Mouse (Mus musculus) layer of hippocampus, adult 9-11 months (tissue): ENCODE measurements around the gene Ube4a.
"Not testable (repeated sequence)": the region's sequence is repeated elsewhere in the genome, so short reads cannot be mapped to it uniquely, and the experiment has no call there.

Experiments used
- DNase-seq: peaks from one replicate; pipeline ENCODE4 v3.0.0; 2022

The Ube4a gene

GRCm38 (mm10) chr9:44980242-44980641 is 14.8 kb upstream of the Ube4a start, which contains the start of gene Cd3g:
Gene Cd3g, minus strand, starts transcription at chr9:44980431.
- DNase-seq = no peak

DNA sequence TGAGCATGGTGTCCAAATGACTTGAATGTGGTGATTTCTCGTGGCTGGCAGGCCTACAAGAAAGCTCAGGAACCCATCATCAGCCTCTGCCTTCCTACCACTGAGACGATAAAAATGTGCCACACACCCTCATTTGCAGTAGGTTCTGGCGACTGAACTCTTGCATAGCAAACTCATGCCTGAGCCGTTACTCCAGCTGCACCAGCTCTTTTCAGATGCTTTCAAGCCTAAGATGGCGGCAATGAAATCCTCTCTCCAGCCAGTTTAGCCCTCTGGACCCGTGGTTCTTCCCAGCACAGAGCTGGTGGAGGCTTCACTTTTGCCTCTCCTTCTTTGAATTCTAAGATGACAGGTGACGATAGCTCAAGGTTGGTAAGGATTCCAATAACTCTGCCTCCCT is 14.4 kb upstream of the Ube4a start:
- no peak for DNase-seq

DNA sequence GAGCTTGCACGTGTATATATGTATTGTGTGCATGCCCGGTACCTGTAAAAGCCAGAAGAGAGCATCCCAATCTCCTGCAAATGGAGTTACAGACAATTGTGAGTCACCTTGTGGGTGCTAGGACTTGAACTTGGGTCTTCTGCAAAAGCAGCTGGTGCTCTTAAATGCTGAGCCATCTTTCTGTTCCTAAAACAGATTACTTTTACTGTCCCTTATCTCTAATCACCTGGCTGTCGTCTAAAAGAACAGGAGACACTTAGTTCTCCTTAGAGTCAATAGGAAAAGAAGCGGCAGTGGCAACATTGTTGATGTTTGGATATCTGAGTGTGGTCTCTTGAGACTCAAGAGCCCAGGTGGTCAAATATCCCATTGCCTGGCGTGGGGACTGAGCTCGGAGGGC is 12.4 kb upstream of the Ube4a start:
- DNase-seq = no peak

DNA sequence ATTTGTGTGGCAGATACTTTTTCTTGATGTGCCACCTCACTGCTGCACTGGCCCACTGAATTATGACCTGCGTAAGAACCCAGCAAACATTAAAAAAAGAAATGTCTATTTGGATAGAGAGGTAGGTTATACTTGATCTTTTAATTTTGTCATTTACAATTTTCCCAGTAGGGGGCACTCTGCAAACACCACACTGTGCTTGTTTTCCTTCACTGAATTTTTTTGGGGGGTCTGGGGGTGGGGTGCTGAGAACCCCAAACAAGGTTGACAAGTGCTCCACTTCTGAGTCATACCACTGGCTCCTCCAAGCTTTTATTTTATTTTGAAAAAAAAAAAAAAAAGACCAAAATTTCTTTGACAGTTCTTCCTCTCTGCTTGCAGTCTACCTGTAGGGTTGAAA is 4.0 kb upstream of the Ube4a start:
- DNase-seq = no peak

DNA sequence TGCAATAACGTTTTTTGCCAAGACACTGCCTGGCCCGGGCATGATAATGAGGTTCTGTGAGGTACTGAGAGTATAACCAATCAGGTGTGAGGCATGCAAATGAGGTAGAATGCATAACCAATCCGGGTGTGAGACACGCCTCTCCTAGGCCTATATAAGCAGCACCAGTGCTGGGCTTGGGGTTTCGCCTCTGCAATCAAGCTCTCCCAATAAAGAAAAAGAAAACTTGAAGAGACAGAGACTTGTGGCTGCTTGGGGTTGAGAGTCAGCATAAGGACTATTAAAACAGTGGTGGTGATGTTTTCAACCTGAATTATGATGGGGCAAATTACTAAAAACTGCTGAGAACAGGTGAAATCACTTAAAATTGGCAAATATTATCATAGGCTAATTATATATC is 2.4 kb upstream of the Ube4a start:
- not testable (repeated sequence) for DNase-seq

DNA sequence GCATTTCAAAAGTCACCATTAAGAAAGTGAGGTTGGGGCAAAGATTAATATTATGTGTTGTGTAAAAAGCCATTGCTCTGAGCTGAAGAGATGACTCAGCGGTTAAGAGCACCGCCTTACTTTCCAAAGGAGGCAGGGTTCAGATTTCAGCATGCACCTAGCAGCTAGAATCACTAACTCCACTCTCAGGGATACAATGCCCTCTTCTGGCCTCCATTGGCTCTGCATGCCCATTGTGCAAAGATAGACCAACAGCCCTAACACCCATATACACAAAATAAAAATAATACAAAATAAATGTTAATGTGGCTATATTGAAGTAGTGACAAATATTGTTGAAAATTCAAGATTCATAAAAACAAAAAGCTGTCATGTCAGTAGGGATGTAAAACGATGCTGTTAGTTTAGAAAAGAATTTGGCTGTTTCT is 1.4 kb upstream of the Ube4a start:
- peak; percentile 56 for DNase-seq

GRCm38 (mm10) chr9:44965833-44966466 is 550 bp upstream of the Ube4a start:
- no peak for DNase-seq

DNA sequence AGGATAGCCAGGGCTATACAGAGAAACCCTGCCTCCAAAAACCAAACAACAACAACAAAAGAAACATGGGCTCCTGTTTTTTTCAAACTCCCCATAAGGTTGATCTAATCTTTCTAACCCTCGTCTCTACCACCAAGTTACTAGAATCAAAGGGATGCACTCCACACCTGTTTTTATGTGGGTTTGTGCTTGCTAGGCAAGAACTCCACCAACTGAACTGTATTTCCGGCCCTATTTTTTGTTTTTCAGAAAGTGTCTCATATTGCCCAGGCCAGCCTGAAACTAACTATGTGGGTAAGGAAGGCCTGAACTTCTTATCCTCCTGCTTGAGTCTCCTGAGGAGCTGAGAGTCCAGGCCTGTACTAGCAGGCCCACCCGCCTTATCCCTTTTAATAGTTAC is 11.0 kb downstream of the Ube4a start:
- no peak for DNase-seq

- no peak for DNase-seq
Observed at GRCm38 (mm10) chr9:44947836-44948235, 17.6 kb downstream of the Ube4a start.

DNA sequence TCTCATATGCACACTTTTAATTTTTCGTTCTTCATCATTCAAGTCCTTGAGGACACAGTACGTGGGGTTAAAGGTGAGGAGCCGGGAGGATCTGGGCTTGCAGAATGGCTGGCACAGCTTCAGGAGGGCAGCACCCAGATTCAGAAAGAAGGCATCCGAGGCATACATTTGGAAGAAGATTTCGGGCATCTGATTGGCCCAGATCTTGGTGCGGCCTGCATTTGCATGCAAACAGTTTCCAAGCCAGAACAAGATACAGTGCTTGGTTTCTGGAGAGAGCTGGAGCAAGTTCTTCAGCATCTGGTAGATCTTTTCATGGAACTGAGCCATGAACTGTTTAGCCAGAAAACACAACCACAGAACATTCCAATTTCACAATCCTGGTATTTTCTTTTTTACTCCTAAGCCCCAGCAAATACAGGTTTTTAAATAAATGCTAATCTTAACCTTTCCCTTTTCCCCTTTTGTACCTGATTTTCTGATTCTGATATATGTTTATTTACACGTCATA is 19.2 kb downstream of the Ube4a start:
- DNase-seq = peak; percentile 25

DNA sequence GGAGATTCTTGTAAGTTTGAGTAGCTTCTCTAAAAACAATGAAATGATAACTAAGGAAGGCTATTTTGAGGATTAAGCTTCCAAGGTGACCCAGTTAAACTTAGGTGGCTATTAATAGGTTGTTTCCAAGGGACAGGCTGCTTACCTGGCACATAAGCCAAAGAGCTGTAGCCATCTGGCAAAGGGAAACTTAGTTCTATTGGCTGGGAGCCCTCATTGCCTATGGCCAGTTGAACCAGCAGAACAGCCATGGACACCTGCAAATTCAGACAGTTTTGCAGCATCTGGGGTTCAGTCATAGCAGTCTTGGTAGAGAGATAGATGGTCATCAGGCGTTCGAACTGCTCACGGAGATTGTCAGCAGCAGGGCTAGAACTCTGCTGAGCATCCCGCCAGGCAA is 23.0 kb downstream of the Ube4a start:
- DNase-seq = no peak

- no peak for DNase-seq
Observed at GRCm38 (mm10) chr9:44941756-44942155, 23.6 kb downstream of the Ube4a start.

- no peak for DNase-seq
Observed at GRCm38 (mm10) chr9:44921543-44921942, 43.9 kb downstream of the Ube4a start.

GRCm38 (mm10) chr9:44921123-44921468 is 44.3 kb downstream of the Ube4a start:
- DNase-seq = peak; percentile 75

DNA sequence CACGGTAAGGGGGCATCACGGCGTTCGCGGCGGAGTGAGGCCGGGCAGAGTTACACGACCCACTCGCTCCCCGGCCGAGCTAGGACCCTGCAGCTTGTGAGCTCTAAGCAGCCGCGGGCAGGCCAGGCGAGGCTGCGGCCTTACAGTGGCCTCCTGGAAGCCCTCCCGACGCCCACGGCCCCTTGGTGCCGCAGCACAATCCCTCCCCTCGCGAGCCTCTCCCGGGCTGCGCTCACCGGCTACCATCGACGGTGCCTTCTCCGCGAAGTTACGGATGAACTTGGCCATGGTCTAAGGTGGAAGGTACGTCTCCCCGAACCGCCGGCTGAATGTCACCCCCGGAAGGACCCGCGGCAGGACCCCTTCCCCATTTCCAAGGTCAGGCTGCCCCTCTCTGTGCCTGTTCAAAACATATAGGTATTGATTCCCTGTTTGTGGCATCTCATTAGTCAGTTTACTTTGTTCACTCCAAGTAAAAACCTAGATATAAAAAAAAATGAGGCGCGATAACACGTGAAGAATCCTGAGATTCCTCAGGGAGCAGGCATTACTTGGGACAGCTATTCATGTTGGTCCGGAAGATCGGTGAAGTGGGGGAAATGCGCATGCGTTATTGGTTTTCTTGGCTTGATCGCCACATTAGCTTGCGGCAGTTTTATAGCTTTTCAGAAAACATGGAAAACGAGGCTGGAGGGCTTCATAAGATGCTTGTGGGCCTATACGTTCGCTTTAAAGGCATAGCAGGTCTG is 44.9 kb downstream of the Ube4a start, which contains the start of gene Atp5l:
TSS of gene Atp5l (minus strand) at position 369 of the 749 bp plus-strand sequence.
- peak; percentile 89 for DNase-seq

DNA sequence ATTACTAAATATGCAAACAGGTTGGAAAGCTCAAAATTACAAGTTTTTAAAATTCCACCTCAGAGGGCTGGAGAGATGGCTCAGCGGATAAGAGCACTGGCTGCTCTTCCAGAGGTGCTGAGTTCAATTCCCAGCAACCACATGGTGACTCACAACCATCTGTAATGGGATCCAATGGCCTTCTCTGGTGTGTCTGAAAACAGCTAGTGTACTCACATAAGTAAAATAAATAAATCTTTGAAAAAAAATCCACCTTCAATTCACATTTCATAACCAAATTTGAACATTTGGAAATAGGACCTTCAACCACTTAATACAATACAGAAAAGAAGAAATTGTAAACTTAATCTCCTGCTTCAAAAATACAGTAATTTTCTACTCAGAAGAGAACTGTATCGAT is 45.8 kb downstream of the Ube4a start:
- DNase-seq = no peak

- DNase-seq = no peak
Observed at GRCm38 (mm10) chr9:44916196-44916595, 49.2 kb downstream of the Ube4a start.

DNA sequence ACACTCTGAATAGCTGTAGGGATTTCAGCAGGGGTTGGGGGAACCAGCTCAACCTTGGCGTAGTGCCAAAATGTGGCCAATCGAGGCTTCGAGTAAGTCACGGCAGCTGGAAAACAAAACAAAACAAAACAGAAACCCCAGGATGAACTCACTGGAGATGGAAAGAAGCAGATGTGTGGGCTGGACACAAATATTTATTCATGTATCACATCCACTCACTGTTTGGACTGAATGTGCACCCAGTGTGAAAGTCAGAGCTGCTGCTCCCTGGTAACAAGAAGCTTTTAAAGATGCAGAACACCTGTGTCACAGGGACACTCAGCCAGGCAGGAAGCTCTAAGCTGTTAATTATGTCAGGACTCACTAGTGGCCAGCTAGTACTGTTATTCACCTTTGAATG is 50.7 kb downstream of the Ube4a start:
- DNase-seq = no peak

DNA sequence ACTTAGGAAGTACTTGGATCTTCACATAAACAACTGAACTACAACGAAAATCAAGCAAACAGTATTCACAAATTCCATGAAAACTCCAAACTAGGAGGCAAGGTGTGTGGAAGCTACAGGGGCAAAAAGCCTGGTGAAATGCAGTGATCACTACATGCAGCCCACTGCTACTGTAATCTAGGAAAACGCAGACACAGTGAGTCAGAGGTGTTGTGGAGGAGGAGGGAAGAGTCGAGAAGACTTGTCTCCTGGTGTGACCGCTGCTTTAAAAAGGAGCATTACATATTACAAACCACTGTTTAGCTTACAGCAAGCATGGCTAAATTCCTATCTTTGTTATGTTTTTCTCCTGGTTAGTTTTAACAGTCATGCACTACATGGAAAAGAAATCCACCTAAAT is 54.0 kb downstream of the Ube4a start:
- DNase-seq = no peak

GRCm38 (mm10) chr9:44905620-44906019 is 59.8 kb downstream of the Ube4a start:
- peak; percentile 87 for DNase-seq

- DNase-seq = peak; percentile 90
Observed at GRCm38 (mm10) chr9:44904964-44905363, 60.4 kb downstream of the Ube4a start.

DNA sequence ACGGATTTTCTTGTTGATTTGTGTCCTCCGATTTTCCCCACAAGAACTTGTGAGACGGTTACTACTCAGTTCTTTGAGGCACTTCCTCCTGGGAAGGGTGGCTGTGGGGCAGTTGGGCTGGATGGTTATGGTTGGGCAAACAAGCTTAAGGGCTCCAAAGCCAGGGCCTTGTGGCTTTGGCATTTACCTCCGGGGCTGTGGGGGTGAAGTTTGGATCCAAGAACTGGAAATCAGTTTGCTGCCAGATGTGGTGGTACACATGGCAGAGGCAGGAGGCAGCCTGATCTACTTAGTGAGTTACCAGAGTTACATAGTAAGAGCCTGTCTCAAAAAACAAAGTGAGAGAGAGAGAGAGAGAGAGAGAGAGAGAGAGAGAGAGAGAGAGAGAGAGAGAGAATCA is 61.5 kb downstream of the Ube4a start:
- no peak for DNase-seq

- no peak for DNase-seq
Observed at GRCm38 (mm10) chr9:44900402-44900801, 65.0 kb downstream of the Ube4a start.

- no peak for DNase-seq
Observed at GRCm38 (mm10) chr9:44899716-44900115, 65.7 kb downstream of the Ube4a start.
